Mouse (Mus musculus) bone marrow macrophage, adult 2 months (primary cell): ENCODE data around the gene Tubg2. TPM values are rescaled to one million over a fixed set of nuclear protein-coding genes. Genes with fewer than 3 reads are reported as not detected.

Source experiments
- H3K27ac ChIP-seq: 2 replicates; pipeline ENCODE4 v1.5.1; 2012; ENCODE audit warnings: low read depth, low read length; ENCODE audit not compliant: insufficient read depth
- H3K4me1 ChIP-seq: 2 replicates; pipeline ENCODE4 v1.6.1; 2012; ENCODE audit warnings: low read length; ENCODE audit not compliant: control insufficient read depth, insufficient read depth
- H3K4me3 ChIP-seq: 2 replicates; pipeline ENCODE4 v1.5.1; 2012; ENCODE audit warnings: mild to moderate bottlenecking, low read length, moderate library complexity; ENCODE audit not compliant: insufficient read depth
- CTCF ChIP-seq: IDR thresholded peaks from 2 replicates; pipeline ENCODE4 v1.5.1; 2012; ENCODE audit warnings: low read depth, mild to moderate bottlenecking, low read length, moderate library complexity
- POLR2A ChIP-seq: IDR thresholded peaks from 2 replicates; pipeline ENCODE4 v1.6.1; 2012; ENCODE audit warnings: mild to moderate bottlenecking, low read depth, low read length, borderline replicate concordance
- polyA plus RNA-seq: library from polyadenylated mRNA; stranded (reverse); fragments of >200 nt; gene quantifications from 2 replicates; pipeline ENCODE4 v1.2.4, GENCODE M21; 2012; ENCODE audit not compliant: missing spikeins, insufficient read depth, insufficient read length

The Tubg2 gene
- polyA plus RNA-seq, 1 experiment: not detected

DNA sequence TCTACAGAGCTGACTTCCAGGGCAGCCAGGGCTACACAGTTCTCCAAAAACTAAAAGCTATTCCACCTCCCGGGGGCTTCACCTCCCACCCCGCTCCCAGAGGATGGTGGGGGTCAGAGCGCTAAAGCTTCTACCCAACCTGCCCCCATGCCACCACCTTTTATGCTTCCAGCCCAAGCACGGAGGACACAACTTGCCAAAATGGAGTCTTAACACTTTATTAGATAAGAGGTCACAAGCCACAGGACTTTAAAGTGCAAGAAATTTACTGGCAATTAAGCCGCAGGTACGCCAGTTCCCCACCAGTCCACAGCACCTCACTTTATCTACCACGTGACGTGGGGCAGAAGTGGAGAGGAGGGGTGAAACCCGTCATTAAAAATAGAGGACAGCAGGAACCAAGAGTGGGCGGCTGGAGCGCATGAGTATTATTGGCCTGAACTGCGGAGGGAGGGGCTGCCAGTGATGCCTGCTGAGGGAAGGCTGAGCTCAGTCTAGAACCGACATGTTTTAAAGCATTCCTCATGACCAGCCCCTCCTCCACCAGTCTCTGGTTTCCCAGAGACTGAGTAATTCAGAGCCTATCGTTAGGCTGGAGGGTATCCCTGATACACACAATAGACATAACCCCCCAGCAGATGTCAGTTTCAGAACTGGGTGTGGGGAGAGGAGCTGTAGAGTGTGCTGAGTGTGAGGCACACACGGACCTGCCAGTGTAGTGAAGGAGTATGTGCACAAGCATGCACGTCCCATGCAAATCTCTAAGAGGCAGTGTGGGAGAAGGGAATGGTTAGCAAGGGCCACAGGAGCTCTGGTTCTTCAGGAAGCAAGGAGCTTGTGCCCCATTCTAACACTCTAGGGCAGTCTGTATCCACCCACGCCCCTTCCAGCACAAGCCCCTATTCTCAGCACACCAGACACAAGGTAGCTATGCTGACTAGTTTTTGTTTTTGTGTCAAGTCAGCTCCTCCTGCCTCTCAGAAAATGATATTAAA lies 35.5 kb downstream of the Tubg2 start:
- Histone ChIP-seq H3K4me1 (peaks cover 6% of the 10 kb centered on the region; the same call in 1 of the 2 replicates), H3K4me3 (no peak overlapping the region), H3K27ac (no peak overlapping the region)
- TF ChIP-seq CTCF (no peak), POLR2A (no peak)

GRCm38 (mm10) chr11:101191919-101192470 lies 36.3 kb downstream of the Tubg2 start:
- Histone ChIP-seq H3K27ac (no peak overlapping the region), H3K4me3 (no peak overlapping the region), H3K4me1 (peaks cover 6% of the 10 kb centered on the region; the same call in 1 of the 2 replicates)
- TF ChIP-seq CTCF: no peak
- TF ChIP-seq POLR2A: no peak

DNA sequence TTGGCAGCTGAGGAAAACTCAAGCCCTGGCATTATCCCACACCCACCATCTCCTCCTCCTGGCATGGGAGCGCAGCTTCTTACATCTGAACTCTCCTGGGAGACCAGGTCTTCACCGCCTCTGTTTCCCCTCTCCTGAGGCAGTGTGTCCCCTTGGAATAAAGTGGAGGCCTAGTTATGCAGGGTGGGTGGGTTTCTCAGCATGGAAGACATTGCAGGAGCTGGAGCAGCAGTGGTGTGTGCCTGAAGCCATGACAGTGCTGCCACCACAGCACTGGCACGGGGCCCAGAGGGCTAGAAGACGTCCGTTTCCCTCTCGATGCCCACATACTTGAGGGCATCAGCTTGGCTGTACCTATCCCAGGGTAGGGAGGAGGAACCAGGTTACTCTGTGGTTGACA lies 36.9 kb downstream of the Tubg2 start:
- H3K4me1 ChIP-seq: peaks cover 6% of the 10 kb centered on the region; the same call in 1 of the 2 replicates

GRCm38 (mm10) chr11:101193076-101193475 lies 37.4 kb downstream of the Tubg2 start:
- Histone ChIP-seq H3K4me3 (no peak overlapping the region), H3K27ac (no peak overlapping the region), H3K4me1 (peaks cover 6% of the 10 kb centered on the region; the same call in 1 of the 2 replicates)
- no peak for TF ChIP-seq CTCF
- TF ChIP-seq POLR2A: no peak

More for the DNA sequence above, 36.9 kb downstream of the Tubg2 start:
- Histone ChIP-seq H3K4me3 (no peak overlapping the region), H3K27ac (no peak overlapping the region)
- TF ChIP-seq POLR2A (no peak), CTCF (no peak)

- Histone ChIP-seq H3K4me1 (peaks cover 6% of the 10 kb centered on the region; the same call in 1 of the 2 replicates), H3K4me3 (no peak overlapping the region), H3K27ac (no peak overlapping the region)
- TF ChIP-seq CTCF (no peak), POLR2A (no peak)
Observed at GRCm38 (mm10) chr11:101194137-101194536, 38.4 kb downstream of the Tubg2 start.

DNA sequence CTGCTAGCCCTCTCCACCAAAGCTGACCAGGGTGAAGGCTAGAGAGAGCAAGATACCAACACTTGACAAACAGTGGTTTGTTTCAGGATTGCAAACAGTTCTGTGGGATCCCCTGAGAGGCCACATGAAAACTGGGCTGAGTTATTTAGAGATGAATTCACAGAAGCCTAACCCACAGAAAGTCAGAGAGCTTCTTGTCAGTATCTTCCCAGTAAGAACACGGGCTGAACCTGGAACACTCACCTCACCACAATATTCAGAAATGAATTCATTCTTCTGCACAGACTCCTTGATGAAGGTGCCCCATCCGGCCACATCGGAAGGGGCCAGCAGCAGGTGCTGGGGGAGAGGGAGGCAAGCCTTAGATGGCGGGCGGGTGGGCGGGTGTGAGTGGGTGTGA lies 38.9 kb downstream of the Tubg2 start:
- Histone ChIP-seq H3K27ac (no peak overlapping the region), H3K4me3 (no peak overlapping the region), H3K4me1 (peaks cover 6% of the 10 kb centered on the region; the same call in 1 of the 2 replicates)
- TF ChIP-seq POLR2A: no peak
- no peak for TF ChIP-seq CTCF

DNA sequence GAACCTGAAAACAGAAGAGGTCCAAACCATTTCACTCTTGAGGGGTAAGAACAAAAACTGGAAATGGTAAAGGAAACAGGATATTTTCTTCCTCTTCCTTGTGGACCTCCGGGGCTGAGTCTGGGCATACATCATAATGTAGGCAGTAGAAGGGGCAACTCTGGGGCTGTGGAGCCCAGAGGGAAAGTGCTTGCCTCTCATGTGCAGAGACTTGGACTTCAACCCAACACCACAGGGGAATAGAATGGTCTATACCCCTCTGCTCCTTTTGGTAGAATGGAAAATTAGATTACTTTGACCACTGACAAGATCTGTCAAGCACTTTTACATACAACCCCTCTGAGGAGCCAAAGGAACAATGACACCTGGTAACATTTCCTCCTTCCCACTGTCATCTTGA lies 39.4 kb downstream of the Tubg2 start:
- Histone ChIP-seq H3K27ac (no peak overlapping the region), H3K4me1 (peaks cover 2% of the 10 kb centered on the region; the same call in 1 of the 2 replicates), H3K4me3 (no peak overlapping the region)
- TF ChIP-seq CTCF (no peak), POLR2A (no peak)

DNA sequence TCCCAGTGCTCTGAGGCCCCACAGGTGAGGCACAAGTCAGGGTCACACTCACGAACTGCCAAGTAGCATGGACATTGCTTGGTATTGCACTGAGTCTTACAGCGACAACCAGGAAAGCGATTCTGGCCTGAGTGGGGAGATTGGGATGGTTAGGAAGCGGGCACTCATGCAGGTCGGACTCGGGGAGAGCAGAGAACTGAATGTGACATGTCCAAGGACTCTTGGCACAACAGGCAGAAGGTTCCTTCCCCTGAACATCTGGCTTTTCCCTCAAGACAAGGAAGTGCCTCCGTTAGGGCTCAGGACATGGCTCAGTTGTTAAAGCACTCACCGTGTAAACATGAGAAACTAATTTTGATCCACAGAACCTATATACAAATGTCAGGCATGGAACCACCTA lies 39.9 kb downstream of the Tubg2 start:
- H3K27ac ChIP-seq: no peak overlapping the region
- H3K4me1 ChIP-seq: no peaks in the 10 kb centered on the region
- TF ChIP-seq CTCF (no peak), POLR2A (no peak)
- H3K4me3 ChIP-seq: no peak overlapping the region

DNA sequence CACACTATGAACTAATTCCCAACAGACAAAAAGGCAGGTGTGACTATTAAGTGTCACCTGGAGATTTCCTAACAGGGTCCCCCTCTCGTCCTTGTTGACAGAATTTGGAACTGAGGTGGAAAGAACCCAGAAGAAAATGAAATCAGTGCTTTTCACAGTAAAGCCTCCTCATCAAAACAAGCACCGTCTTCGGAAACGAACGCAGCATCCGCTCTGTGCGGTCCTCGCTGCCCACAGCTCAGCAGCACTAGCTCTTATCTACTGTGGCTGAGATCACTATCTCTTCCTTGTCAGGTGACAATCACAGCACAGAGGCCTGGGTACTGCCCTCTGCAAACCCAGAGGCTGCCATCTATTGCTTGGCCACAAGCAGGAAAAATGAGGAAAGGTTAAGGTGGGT lies 40.5 kb downstream of the Tubg2 start:
- Histone ChIP-seq H3K4me1 (no peaks in the 10 kb centered on the region), H3K27ac (no peak overlapping the region), H3K4me3 (no peak overlapping the region)
- TF ChIP-seq CTCF (no peak), POLR2A (no peak)

DNA sequence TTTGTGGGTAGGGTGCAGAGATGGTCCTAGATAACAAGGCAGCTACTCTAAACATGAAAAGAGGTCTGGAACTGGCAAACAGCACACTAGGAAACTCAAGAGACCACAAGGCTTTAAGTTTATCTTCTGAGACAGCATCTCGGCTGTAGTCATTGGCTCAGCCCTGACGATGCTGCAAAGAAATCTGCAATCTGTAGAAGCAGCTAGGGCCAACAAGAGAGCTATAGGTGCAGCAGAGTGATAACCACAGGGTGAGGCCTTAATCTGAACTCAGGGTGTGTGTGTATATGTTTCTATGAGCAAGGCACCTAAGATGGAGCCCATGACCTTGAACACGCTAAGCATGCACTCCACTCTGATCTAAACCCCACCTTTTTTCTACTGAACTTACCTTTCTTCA lies 43.8 kb downstream of the Tubg2 start:
- TF ChIP-seq POLR2A (no peak), CTCF (no peak)
- Histone ChIP-seq H3K4me1 (no peaks in the 10 kb centered on the region), H3K4me3 (no peak overlapping the region), H3K27ac (no peak overlapping the region)
